Mouse (Mus musculus): ENCODE measurements around the gene Snx3.

Gene Snx3

GRCm38 (mm10) chr10:42501775-42502348, at the start of gene Snx3:
TSS of gene Snx3 (plus strand) at chr10:42502030.
- peak; percentile 95 for ATAC-seq (ENCODE audit: insufficient number of reproducible peaks, low FRiP score, low TSS enrichment)

GRCm38 (mm10) chr10:42454266-42454665, 47.6 kb upstream of the Snx3 start:
- ATAC-seq (ENCODE audit: insufficient number of reproducible peaks, low FRiP score, low TSS enrichment) = no peak

GRCm38 (mm10) chr10:42454690-42455089, 47.1 kb upstream of the Snx3 start:
- no peak for ATAC-seq (ENCODE audit: insufficient number of reproducible peaks, low FRiP score, low TSS enrichment)

- ATAC-seq (ENCODE audit: insufficient number of reproducible peaks, low FRiP score, low TSS enrichment) = no peak
Observed at GRCm38 (mm10) chr10:42455981-42456380, 45.8 kb upstream of the Snx3 start.

GRCm38 (mm10) chr10:42457557-42458191, 44.2 kb upstream of the Snx3 start:
- no peak for ATAC-seq (ENCODE audit: insufficient number of reproducible peaks, low FRiP score, low TSS enrichment)

GRCm38 (mm10) chr10:42464224-42464623, 37.6 kb upstream of the Snx3 start:
- ATAC-seq (ENCODE audit: insufficient number of reproducible peaks, low FRiP score, low TSS enrichment) = no peak

GRCm38 (mm10) chr10:42464805-42465204, 37.0 kb upstream of the Snx3 start:
- no peak for ATAC-seq (ENCODE audit: insufficient number of reproducible peaks, low FRiP score, low TSS enrichment)

- no peak for ATAC-seq (ENCODE audit: insufficient number of reproducible peaks, low FRiP score, low TSS enrichment)
Observed at GRCm38 (mm10) chr10:42474946-42475514, 26.8 kb upstream of the Snx3 start.

GRCm38 (mm10) chr10:42476774-42477475, 24.9 kb upstream of the Snx3 start:
- no peak for ATAC-seq (ENCODE audit: insufficient number of reproducible peaks, low FRiP score, low TSS enrichment)

- ATAC-seq (ENCODE audit: insufficient number of reproducible peaks, low FRiP score, low TSS enrichment) = no peak; the same call in 1 of the 2 replicates
Observed at GRCm38 (mm10) chr10:42477550-42478340, 24.1 kb upstream of the Snx3 start.

- ATAC-seq (ENCODE audit: insufficient number of reproducible peaks, low FRiP score, low TSS enrichment) = peak; percentile 94
Observed at GRCm38 (mm10) chr10:42478341-42478720, 23.5 kb upstream of the Snx3 start, which contains the start of gene Afg1l. TSS of gene Afg1l (minus strand) at chr10:42478565.

- ATAC-seq (ENCODE audit: insufficient number of reproducible peaks, low FRiP score, low TSS enrichment) = no peak
Observed at GRCm38 (mm10) chr10:42480719-42481118, 21.1 kb upstream of the Snx3 start.

- ATAC-seq (ENCODE audit: insufficient number of reproducible peaks, low FRiP score, low TSS enrichment) = no peak
Observed at GRCm38 (mm10) chr10:42488606-42489296, 13.1 kb upstream of the Snx3 start.

- no peak for ATAC-seq (ENCODE audit: insufficient number of reproducible peaks, low FRiP score, low TSS enrichment)
Observed at GRCm38 (mm10) chr10:42491158-42491557, 10.7 kb upstream of the Snx3 start.

- no peak for ATAC-seq (ENCODE audit: insufficient number of reproducible peaks, low FRiP score, low TSS enrichment)
Observed at GRCm38 (mm10) chr10:42492027-42492771, 9.6 kb upstream of the Snx3 start.

GRCm38 (mm10) chr10:42493000-42493399, 8.8 kb upstream of the Snx3 start:
- ATAC-seq (ENCODE audit: insufficient number of reproducible peaks, low FRiP score, low TSS enrichment) = no peak

- no peak for ATAC-seq (ENCODE audit: insufficient number of reproducible peaks, low FRiP score, low TSS enrichment)
Observed at GRCm38 (mm10) chr10:42500611-42501010, 1.2 kb upstream of the Snx3 start.

- no peak for ATAC-seq (ENCODE audit: insufficient number of reproducible peaks, low FRiP score, low TSS enrichment)
Observed at GRCm38 (mm10) chr10:42501161-42501560, 669 bp upstream of the Snx3 start.

Measured in cerebellum, adult (tissue).